Mouse (Mus musculus) activated CD4-positive, CD25-positive, alpha-beta regulatory T cell, adult 4 months (primary cell): ENCODE data around the gene Aldoc. TPM values are rescaled to one million over a fixed set of nuclear protein-coding genes. Genes with fewer than 3 reads are reported as not detected.

Experiments
- ATAC-seq: one replicate; pipeline ENCODE4 v1.8.0; 2017
- polyA plus RNA-seq, 2 experiments: library from polyadenylated mRNA; unstranded; fragments of 100-300 nt; shearing (Covaris generic); gene quantifications; one replicate each; pipeline ENCODE4 v1.2.1; 2017

Aldoc gene
- polyA plus RNA-seq, 2 experiments from 2014 or later = 5.6 to 8.6 TPM

- ATAC-seq = no peak
These were observed 40.7 kb downstream of the Aldoc start for GRCm38 (mm10) chr11:78363309-78364007.

DNA sequence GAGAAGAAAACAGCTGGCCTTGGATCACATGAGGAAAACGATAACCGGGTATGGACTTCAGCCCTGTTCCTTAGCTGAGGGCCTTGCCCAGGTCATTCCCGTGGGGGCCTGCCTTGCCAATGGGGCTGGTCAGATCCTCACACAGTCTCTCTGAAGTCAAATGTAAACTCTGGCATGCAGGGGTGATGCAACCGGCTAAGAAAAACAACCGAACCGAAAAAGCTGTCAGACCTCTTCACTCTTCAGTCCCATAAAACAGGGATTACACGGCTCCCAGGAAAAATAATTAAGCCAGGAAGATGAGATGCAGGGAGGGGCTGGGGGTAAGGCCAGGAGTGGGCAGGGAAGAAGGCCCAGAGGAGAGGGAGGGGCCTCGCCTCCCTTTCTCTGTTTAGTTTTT lies 41.3 kb downstream of the Aldoc start:
- no peak for ATAC-seq

DNA sequence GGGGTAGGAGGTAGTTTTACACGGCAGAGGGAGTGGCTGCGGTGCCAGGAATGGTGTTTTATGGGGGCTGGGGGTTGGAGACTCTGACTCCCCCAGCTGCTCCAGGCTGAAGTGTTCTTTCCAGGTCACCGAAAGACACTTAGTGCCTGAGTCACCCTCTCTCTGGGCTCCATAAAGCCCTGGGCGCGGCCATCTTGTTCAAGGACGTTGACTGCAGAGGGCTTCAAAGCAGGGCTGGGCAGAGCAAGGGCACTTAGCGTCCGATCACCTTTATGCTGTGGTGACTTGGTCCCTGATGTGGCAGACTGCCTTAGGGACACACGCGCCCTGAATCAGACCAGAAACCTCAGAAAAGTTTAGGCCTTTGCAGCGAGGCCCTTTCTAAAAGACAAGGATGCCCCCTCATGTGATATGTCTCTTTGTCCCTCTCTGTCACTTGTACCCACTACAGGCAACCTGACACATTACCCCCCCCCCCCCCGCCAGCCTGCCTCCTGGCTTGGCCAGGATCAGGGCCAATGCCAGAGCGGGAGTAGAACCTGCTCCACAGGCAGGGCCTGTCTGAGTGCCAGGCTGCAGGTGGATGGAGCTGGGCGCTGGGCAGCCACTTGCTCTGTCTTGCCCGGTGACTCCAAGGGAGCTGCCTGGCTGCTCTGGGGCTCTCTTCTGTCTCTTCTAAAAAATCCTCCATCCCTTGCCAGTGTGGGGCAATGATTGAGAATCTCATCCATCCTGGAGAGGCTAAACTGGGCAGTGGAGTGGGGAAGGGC lies 44.9 kb downstream of the Aldoc start:
- ATAC-seq = no peak

DNA sequence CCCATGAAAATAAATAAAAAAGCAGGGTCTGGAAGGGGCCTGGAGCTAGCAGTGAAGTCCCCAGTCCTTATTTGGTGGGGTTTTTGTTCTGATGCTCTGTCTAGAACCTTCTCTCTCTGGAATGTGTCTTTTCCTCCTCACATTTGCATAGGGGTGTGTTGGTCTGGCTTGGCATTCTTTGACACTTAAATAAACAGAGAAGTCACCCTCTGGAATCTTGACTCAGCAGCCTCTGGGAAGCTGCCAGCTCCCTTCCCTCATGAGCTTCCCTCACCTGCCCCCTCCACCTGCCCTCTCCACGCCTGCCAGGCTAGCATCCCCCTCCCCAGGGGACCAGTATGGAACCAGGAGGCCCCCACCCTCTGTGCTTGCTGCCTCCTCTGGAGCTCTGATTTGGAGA lies 47.6 kb downstream of the Aldoc start:
- no peak for ATAC-seq

GRCm38 (mm10) chr11:78371711-78372110 lies 48.9 kb downstream of the Aldoc start:
- no peak for ATAC-seq

DNA sequence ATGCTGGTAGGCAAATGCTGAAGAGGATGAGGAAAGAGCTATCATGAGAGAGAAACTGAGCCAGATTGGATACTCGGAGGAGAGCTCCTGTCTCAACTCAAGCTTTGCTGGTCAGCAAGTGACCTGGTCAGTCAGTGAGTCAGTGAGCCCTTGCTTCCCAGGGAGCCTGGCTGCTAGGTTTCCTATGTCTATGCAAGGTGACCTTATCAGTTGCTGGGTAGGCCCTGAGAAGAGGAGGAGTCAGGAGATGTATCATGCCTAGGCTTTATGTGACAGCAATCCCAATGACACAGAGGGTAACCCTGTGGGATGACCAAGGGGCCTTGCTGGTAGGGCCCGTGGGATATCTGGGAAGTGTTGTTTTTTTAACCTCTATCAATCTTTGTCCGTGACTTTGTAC lies 49.4 kb downstream of the Aldoc start:
- no peak for ATAC-seq

DNA sequence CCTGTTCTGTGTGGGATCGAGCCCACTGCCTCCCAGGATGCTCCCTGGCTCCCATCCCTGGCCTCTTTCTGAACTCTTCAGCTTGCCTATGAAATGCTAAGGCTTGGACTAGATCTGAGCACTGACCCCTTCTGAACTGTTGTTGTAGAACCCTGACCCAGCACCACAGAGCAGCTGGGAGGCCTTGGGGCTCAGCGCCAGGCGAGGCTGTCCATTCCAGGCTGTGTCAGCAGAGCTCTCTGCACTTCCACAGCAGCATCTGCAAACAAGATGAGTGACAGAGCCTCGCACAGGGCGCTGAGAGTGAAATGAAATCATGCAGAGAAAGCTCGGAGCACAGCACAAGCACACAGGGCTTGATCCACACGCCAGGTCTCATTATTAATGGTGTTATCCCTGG lies 49.8 kb downstream of the Aldoc start:
- no peak for ATAC-seq

DNA sequence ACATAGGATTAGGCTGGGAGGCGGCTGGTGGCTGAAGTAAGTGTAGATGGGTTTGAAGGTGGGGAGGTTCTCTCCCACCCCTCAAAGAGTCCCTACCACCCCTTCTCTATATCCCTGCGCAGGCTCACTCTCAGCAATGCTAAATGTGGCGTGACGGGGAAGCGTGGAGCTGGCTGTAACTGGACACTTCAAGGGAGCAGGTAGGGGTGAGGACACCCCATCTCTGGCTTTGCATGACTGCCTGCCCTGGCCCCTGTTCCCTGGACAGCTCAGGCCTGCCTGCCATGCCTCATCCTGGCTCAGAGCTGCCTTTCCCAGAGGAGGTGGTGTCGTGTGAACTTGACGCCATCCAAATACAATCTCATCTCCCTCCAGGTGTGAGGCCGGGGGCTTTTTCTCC lies 51.4 kb downstream of the Aldoc start:
- ATAC-seq = no peak

Other genes starting within 250 kb of the Aldoc start
- gene Eral1, start 242.6 kb upstream of the Aldoc start, polyA plus RNA-seq = 10 to 100 TPM; 36.3 to 40.0 TPM
- gene Fam222b, start 228.3 kb upstream of the Aldoc start, polyA plus RNA-seq = 10 to 100 TPM; 12.0 to 15.8 TPM
- gene Traf4, start 157.4 kb upstream of the Aldoc start, polyA plus RNA-seq = 1 to 10 TPM; 3.4 to 5.0 TPM
- gene Nek8, start 146.3 kb upstream of the Aldoc start, polyA plus RNA-seq = 10 to 100 TPM in 1 of 2 experiments, 1 to 10 TPM in 1; 9.4 to 13.2 TPM
- gene Tlcd1, start 146.3 kb upstream of the Aldoc start, polyA plus RNA-seq = 1 to 10 TPM; 2.3 to 4.3 TPM
- gene Rpl23a, start 139.4 kb upstream of the Aldoc start, polyA plus RNA-seq = 1,000 to 10,000 TPM; 3,988 to 4,036 TPM
- not detected for gene Rab34, start 134.5 kb upstream of the Aldoc start, polyA plus RNA-seq
- 1 to 10 TPM in 1 of 2 experiments, under 1 TPM in 1; 0.49 to 2.5 TPM for gene Proca1, start 129.6 kb upstream of the Aldoc start, polyA plus RNA-seq
- 100 to 1,000 TPM; 102 to 108 TPM for gene Sdf2, start 77.2 kb upstream of the Aldoc start, polyA plus RNA-seq
- gene Supt6, start 77.0 kb upstream of the Aldoc start, polyA plus RNA-seq = 10 to 100 TPM; 14.4 to 18.0 TPM
- 10 to 100 TPM; 21.1 to 38.7 TPM for gene 2610507B11Rik, start 61.2 kb upstream of the Aldoc start, polyA plus RNA-seq
- gene BC030499, start 32.1 kb upstream of the Aldoc start, polyA plus RNA-seq = 1 to 10 TPM in 1 of 2 experiments, under 1 TPM in 1; 0.65 to 1.2 TPM
- gene Spag5, start 21.4 kb upstream of the Aldoc start, polyA plus RNA-seq = 1 to 10 TPM; 7.3 to 7.4 TPM
- 10 to 100 TPM; 43.6 to 66.6 TPM for gene Pigs, start 5.4 kb downstream of the Aldoc start, polyA plus RNA-seq
- gene Unc119, start 20.5 kb downstream of the Aldoc start, polyA plus RNA-seq = 10 to 100 TPM; 17.0 to 17.6 TPM
- not detected for gene Foxn1, start 63.6 kb downstream of the Aldoc start, polyA plus RNA-seq
- gene Slc13a2, start 99.2 kb downstream of the Aldoc start, polyA plus RNA-seq = not detected
- gene Slc46a1, start 142.7 kb downstream of the Aldoc start, polyA plus RNA-seq = 1 to 10 TPM; 1.0 to 1.4 TPM
- 1 to 10 TPM; 1.0 to 1.7 TPM for gene Sarm1, start 174.8 kb downstream of the Aldoc start, polyA plus RNA-seq
- gene Vtn, start 176.1 kb downstream of the Aldoc start, polyA plus RNA-seq = not detected
- not detected for gene Sebox, start 180.5 kb downstream of the Aldoc start, polyA plus RNA-seq
- gene Tmem199, start 189.2 kb downstream of the Aldoc start, polyA plus RNA-seq = 10 to 100 TPM; 47.9 to 58.6 TPM
- gene Poldip2, start 189.2 kb downstream of the Aldoc start, polyA plus RNA-seq = 10 to 100 TPM; 11.2 to 12.9 TPM
- gene Tnfaip1, start 213.4 kb downstream of the Aldoc start, polyA plus RNA-seq = 10 to 100 TPM; 12.1 to 14.6 TPM
- gene Ift20, start 213.4 kb downstream of the Aldoc start, polyA plus RNA-seq = 100 to 1,000 TPM; 114 to 134 TPM
- 10 to 100 TPM; 23.3 to 28.4 TPM for gene Tmem97, start 227.8 kb downstream of the Aldoc start, polyA plus RNA-seq